Mouse (Mus musculus): ENCODE measurements around the gene Trim37. TPM values are rescaled to one million over a fixed set of nuclear protein-coding genes. Genes with fewer than 3 reads are reported as not detected.

Trim37 gene
- 39.1 and 66.8 TPM in 2 replicates for polyA plus RNA-seq (2012; rRNA removed)

GRCm38 (mm10) chr11:87126824-87127816 lies at the start of gene Trim37:
Gene Trim37 (plus strand): TSS chr11:87127077.

GRCm38 (mm10) chr11:87086290-87086984 lies 40.4 kb upstream of the Trim37 start, which contains the start of gene Smg8:
Gene Smg8 (minus strand): TSS chr11:87086774.

GRCm38 (mm10) chr11:87108409-87108754 lies 18.5 kb upstream of the Trim37 start, which contains the start of gene Prr11:
Gene Prr11 (minus strand): TSS chr11:87108708.

GRCm38 (mm10) chr11:87108755-87109518 lies 17.9 kb upstream of the Trim37 start, which contains the start of gene Ska2:
Gene Ska2 (plus strand): TSS chr11:87109234.

Other genes starting within 250 kb of the Trim37 start
- 5.4 and 8.1 TPM in 2 replicates for gene Ypel2, start 133.4 kb upstream of the Trim37 start, polyA plus RNA-seq (2012; rRNA removed)
- gene Gdpd1, start 53.0 kb upstream of the Trim37 start, polyA plus RNA-seq (2012; rRNA removed): 32.8 and 34.9 TPM in 2 replicates
- gene Smg8, start 40.3 kb upstream of the Trim37 start, polyA plus RNA-seq (2012; rRNA removed): 19.0 and 19.8 TPM in 2 replicates
- 14.7 and 23.8 TPM in 2 replicates for gene Prr11, start 18.4 kb upstream of the Trim37 start, polyA plus RNA-seq (2012; rRNA removed)
- 94.7 and 109 TPM in 2 replicates for gene Ska2, start 17.8 kb upstream of the Trim37 start, polyA plus RNA-seq (2012; rRNA removed)
- gene Ppm1e, start 231.9 kb downstream of the Trim37 start, polyA plus RNA-seq (2012; rRNA removed): 12.9 and 13.1 TPM in 2 replicates